Mouse (Mus musculus): ENCODE results near the gene Snx21.

The Snx21 gene

GRCm38 (mm10) chr2:164771123-164771522 lies 14.5 kb upstream of the Snx21 start:
- no peak for DNase-seq

DNA sequence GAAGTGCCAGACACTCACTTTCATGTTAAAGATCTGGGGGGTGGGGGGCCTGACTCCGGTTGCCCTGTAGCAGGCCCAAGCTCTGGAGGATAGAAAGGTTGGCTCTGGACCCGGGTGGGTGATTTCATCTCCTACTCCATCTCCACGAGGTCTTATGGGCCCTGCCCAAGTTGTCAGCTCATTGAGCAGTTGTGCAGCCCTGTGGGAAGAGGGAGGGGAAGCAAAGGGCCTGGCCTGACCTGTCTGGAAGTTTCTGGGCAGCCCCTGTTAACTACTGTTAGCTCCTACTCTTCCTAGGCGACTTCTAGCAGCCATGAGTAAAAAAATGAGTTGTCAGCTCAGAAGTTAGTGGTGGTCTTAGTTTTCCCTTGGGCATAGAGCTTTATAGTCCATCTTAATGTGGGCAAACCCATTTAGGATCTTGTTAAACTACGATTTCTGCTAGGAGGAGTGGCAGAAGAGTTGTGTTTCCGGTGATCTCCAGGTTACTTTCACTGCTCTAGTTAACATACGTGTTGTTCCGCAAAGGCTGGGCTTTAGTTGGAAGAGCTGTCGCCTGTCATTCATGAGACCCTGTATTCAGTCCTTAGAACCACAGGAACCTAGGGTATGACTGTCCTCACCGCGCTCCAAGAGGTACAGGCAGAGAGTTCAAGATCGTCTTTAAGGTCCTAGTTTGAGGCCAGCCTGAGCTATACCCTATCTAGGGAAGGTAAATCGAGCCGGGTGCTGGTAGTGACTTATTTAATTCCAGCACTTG lies 12.2 kb upstream of the Snx21 start:
- no peak for DNase-seq

DNA sequence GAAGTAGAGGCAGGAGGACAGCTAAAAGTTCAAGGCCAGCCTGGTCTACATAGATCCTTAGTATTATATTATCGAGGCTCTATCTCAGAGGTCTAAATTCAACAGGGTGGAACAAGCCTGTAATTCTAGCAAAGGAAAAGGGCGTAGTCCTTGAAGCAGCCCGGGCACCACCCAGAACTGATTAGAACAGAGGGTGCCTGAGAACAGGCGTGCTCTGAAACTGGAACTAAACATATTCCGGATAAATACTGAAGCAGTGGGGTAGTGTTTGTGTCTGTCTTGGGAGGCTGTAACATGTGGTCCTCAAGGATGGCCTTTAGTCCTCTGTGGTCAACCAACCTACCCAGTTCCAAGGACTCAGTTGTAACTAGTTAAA lies 11.6 kb upstream of the Snx21 start:
- no peak for DNase-seq

GRCm38 (mm10) chr2:164776130-164776529 lies 9.5 kb upstream of the Snx21 start:
- DNase-seq, result no peak

GRCm38 (mm10) chr2:164776801-164777200 lies 8.8 kb upstream of the Snx21 start:
- no peak for DNase-seq

DNA sequence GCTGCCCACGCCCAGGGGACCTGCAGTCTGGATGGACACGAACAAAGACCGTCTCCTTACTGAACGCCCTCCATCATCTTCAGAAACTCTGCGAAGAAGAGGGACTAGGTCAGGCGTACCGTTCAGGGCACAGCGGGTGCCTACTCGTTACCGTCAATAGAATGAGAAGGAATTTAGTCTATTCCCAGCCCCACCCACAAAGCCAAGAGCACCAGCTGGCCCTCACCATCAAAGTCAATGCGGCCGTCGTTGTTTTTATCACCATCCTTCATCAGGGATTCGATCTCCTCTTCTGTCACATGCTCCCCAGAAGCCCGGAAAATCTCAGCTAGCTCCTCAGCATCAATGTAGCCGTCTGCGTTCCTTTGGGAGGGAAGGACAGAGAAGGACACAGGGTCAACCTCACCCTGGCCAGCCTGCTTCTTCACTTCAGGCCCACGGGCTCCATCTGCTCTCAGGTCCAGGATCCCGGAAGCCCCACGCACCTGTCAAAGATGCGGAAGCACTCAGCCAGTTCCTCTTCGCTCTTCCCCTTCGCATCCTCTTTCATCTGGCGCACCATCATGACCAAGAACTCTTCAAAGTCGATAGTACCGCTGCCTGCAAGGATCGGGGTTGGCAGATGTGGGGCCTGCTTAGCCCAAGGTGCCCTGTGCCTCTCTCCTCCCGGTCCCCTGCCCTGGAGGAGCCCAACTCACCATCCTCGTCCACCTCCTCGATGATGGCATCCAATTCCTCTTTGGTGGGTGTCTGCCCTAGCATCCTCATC lies 8.2 kb upstream of the Snx21 start:
- DNase-seq, result no peak

DNA sequence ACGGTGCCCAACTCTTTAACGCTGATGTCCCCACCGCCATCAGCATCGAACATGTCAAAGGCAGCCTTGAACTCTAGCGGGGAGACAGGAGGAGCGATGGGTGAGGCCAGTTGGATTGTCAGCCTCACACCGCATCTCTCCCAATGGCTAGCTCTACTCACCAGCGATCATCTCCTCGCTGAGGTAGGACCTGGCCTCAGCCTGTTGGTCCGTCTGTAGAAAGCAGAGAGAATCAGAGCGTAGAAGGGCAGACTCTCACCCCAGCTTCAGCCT lies 7.7 kb upstream of the Snx21 start:
- no peak for DNase-seq

DNA sequence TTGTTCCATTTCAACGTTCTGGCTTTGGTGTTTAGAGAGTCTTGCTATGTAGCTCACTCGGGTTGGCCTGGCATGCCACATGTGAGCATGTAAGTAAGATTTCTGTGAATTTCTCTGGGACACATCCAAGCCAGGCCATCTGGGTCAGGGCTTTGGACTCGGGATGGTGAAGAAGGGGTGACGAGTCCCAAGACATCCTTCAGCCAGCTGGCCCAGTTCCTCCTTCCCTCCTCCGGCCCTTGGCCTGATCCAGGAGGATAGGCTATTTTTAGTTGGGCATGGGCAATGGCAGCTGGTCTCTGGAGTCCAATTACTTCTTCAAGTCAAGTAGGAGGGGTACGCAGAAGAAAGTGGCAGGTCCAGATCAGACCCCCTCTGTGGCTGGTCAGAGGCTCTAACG lies 6.8 kb upstream of the Snx21 start:
- no peak for DNase-seq

- no peak for DNase-seq
These were observed 6.0 kb upstream of the Snx21 start, which contains the start of gene Tnnc2 for GRCm38 (mm10) chr2:164779481-164780086. TSS of gene Tnnc2 (minus strand) at chr2:164779967.

DNA sequence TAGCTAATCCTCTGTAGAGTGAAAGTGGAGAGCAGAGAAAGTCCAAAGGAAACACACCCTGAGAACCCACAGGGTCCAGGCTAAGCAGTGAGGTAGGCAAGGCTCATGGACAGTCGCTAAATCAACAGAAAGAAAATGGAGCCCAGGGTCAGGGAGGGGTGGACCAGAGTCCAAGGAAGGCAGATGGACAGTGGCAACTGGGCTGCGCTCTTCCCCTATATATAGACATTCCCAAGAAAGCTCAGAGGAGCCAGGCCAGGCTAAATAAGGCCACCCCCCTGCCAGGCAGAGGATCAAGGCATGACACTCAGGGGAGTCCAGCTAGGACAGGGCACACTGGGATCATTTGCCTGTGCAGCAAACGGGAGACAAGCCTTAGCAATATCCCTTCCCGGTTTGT lies 3.7 kb upstream of the Snx21 start:
- no peak for DNase-seq

GRCm38 (mm10) chr2:164783926-164784581 lies 1.6 kb upstream of the Snx21 start:
- DNase-seq, result no peak

DNA sequence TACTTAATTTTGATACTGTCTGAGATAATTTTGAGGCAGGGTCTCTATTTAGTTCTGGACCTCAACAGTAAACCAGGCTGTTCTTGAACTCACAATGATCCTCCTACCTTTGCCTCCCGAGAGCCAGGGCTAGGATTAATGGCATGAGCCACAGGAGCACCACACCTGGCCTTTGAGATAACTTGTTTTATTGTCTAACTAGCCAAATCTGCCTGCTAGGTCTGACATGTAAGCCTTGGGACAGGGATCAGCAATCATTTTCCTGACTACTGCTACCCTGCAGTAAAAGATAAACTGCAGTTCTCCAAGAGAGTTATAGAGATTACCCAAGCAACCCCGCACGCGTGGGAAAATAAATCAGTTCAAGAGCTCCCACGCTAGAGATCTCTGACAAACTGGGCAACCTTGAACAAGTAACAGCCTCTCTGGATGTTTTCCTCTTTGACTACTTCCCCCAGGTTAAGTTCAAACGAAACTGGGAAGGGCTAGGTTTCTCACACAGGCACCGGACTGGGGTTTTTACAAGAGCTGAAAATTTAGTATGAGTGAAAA lies 678 bp upstream of the Snx21 start:
- DNase-seq, result no peak

DNA sequence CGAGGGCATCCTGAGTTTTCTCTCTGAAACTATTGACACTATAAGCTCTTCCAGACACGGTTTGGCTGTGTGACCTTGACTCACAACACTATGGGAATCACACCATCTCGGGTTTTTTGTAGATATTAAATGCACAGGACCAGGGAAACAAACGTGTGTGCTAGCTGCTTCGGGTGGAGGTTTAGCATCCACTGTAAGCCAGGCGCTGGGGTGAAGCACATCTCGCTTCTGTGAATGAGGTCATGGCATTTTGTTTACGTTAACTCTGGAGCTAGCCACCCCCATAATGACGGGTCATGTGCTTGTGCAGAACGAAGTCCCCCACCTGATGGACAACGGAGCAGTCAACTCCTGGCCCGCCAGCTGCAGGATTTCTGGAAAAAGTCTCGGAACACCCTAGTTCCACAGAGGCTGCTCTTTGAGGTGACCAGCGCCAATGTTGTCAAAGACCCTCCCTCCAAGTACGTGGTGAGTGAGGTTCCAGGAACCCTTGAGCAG lies 814 bp downstream of the Snx21 start:
- no peak for DNase-seq

DNA sequence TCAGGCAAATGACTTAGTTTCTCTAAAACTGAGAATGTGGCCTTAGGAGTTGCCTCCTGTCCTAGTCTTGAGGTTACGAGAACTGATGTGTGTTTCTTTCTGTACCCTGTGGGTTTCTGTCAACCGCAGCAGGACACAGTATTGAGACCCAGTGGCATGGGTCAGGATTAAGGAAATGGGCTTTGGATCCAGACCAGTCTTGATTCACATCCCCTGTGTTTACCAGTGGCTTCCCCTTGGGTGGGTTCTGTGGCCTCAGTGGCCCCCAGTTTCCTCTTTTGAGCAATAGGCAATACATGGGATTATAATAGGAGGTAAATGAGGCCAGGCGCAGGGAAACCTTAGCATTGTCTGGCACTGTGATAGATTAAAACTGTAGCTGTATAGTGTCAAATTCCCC lies 1.4 kb downstream of the Snx21 start:
- no peak for DNase-seq

DNA sequence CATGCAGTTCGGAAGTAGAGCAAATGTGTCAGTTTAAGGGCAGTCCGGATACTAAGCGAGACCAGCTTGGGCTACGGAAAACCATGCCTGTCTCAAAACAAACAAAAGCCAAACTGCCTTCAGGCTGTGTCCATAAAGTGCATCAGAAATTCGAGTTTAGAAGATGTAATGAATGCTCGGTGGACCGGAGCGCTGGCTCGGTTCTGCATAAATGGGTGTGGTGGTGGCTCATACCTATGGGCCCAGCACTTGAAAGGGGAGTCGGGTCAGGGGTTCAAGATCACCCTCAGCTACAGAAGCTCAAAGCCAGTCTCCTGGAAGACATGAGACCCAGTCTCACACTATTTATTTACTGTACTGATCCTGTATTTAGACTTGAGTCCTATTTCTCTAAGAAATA lies 2.2 kb downstream of the Snx21 start:
- DNase-seq, result no peak

DNA sequence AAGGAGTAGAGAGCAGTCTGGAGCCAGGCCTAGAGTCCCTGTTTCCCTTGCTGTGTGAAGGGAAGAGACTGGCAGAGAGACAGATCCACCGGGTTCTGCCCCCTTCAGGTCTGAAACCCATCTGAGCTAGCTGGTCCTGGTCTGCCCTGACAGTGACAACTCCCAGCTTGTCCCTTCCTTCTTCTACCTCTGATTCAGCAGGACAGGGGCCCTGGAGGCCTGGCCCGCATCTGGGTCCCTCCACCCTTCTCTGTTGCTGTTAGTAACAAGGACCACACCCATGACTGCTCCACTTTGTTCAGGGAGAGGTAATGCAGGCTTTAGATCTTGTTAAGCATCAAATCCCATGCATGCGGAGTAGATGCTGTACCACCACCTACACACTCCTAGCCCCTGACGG lies 2.8 kb downstream of the Snx21 start:
- DNase-seq, result no peak

- DNase-seq, result no peak
These were observed 4.8 kb downstream of the Snx21 start for GRCm38 (mm10) chr2:164790451-164790850.

- peak; percentile 63 to 64 for DNase-seq
These were observed 6.2 kb downstream of the Snx21 start for GRCm38 (mm10) chr2:164791841-164792261.

DNA sequence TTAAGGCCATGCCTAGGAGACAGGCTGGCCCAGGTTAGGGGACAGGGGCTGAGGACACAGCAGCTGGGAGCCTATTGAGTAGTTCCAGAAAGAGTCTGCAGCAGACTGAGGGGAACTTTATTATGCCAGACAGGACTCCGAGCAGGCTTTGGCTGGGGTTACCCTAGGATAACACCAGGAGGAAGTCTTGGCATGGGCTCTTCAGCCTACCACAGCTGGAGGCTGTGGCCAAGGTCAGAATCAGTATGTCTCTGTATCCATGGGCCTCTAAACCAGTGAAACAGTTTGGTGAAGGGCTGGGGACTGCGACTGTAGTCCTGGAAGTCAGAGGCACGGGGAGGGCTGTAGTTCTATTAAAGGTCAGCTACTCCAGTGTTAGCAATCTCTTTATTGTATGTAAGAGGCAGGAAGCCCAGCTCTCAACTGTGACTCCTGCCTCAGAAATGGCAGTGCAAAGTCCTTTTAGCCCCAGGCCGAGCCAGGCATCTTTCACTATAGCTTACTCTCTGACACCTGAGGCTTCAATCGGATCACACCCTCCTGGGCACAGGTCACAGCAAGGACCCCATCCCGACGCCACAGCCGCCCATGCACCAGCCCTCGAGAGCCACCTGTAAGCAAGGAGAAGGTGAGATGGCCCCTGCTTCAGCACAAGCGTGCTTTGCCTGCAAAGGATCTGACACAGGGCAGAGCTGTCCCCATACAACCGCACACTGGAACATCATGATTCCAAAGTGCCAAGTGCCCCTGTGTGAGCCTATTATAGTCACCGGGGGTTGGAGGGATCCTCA lies 7.0 kb downstream of the Snx21 start:
- peak in 1 of 2 experiments; percentile 30 for DNase-seq

- peak; percentile 77 to 78 for DNase-seq
These were observed 7.6 kb downstream of the Snx21 start for GRCm38 (mm10) chr2:164793236-164793635.

GRCm38 (mm10) chr2:164793772-164794171 lies 8.1 kb downstream of the Snx21 start:
- DNase-seq, result no peak

- peak; percentile 85 for DNase-seq
These were observed 8.7 kb downstream of the Snx21 start for GRCm38 (mm10) chr2:164794293-164794692.
